Mouse (Mus musculus) gastrocnemius, postnatal 25 days (tissue): Measurements from ENCODE around the gene Tmem88b. TPM values are rescaled to one million over a fixed set of nuclear protein-coding genes. Genes with fewer than 3 reads are reported as not detected.
"Not testable (repeated sequence)": the region's sequence is repeated elsewhere in the genome, so short reads cannot be mapped to it uniquely, and the experiment has no call there.

Experiments
- DNase-seq: peaks from one replicate; pipeline ENCODE4 v3.0.0; 2022
- total RNA-seq, 2 experiments: library from RNA; stranded (reverse); gene quantifications; 1 replicate in 1 of 2; 2 replicates in 1 of 2; pipeline ENCODE4 v1.2.3; 2021

Tmem88b gene
- total RNA-seq, 2 experiments from 2014 or later: 0.88 to 0.92 TPM

DNA sequence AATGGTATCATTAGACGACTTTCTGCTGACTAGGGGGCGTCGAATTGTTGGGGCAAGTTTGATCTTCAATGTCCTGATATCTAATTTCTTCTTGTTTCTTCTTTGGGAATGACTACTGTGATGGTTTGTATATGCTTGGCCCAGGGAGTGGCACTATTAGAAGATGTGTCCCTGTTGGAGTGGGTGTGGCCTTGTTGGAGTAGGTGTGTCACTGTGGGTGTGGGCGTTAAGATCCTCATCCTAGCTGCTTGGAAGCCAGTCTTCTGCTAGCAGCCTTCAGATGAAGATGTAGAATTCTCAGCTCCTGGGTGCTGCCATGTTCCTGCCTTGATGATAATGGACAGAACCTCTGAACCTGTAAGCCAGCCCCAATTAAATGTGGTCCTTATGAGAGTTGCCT is 3.2 kb upstream of the Tmem88b start:
- DNase-seq: not testable (repeated sequence)

DNA sequence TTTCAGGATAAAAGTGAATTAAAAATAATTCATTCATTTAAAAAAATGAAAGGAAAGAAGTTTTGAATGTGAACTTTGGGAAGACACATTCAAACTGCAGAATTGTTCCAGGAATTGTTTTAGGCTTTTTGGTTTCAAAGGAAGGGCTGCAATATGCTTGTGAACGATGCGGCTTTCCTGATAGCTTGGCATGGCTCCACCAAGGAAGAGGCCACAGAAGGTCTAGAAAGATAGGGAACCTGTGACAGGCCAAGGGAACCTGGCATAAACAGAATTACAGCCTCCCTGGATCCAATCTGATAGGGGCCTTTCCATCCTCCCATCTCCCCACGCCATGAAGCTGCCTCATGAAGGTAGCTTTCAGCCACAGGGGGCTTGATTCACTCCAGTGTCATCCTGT is 2.6 kb upstream of the Tmem88b start:
- no peak for DNase-seq

DNA sequence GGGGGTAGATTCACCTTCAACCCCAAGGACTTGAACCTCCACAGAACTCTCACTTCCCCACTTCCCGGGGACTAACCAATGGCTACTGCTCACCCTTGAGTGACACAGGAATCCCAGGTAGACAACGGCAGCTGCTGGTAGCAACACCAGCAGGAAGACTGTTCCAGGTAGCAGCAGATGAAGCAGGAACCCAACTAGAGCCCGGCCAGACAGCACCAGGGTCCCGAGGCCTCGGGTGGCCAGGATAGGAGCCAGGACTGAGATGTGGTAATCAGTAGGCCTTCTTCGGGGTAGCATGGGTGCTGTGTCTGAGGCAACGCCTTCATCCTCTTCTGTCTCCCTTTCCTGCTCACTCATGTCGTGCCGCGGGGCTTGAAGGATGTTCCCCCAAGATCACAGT is 428 bp downstream of the Tmem88b start:
- DNase-seq: no peak

DNA sequence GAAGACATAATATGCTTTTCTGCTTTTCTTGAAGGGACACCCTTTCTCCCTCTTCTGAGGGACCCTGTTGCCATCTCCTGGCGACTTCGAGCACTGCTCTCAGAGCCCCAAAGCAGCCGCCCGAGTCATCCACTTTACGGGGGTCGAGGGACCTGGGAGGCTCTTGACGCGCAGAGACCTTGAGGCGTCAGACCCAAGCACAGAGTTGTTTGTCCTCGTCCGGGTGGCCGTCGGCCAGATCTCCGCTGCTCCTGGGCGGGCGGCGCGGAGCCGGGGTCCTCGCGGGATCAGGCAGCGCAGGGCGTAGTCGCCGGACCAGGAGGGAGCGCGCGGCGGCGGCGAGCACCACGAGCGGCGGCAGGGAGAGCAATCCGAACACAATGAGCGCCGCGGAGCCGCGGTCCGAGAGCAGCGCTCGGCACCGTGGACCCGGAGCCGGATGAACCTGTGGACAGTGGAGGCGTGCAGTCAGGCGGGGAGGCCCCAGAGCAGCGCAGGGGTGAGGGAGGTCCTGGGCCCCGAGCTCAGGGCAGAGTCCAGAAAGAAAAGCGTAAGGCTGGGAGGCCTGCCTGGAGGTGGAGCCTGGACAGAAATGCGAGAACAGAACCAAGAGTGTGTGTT is 1.5 kb downstream of the Tmem88b start:
- peak; percentile 81 for DNase-seq

DNA sequence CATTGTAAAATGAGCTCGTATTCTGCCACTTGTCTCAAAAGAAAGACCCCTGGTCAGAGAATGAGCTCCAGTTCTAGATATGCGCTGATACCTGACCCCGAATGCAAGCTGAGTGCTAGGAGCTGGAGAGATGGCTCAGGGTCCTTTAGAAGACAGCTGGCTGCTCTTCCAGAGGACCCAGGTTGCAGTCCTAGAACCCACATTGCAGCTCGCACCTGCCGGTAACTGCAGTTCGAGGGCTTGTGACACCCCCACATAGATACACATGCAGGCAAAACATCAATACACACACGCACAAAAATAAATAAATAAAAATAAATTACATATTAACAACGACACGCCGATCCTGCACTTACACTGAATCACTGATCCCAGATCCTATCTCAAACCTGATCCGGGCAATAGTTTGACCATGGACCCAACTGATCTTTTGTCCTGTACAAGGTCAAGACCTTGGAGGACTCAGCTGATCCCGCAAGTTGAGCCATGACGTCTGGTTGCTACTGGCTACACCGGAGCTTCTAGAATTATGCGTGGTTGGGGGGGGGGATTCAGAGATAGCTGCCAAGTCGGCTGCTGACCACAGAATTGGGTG is 2.1 kb downstream of the Tmem88b start:
- DNase-seq: no peak

DNA sequence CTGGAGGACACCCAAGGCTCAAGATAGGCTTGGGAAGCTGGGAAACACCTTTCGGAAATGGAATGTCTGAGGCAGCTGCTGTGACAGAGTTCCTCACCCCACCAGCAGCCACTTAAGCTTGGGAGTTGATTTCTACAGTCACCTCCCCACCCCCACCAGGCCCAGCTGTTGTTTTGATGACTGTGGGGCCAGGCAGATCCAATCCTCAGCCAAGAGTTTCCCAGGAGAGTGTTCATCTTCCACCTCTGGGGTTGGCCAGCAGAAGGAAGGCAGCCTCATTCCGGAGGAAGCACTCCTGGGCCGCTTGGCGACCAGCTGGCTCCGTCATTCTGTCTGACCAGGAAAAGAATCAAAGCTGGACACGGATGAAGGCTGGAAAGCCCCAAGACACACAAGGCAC is 4.8 kb downstream of the Tmem88b start:
- DNase-seq: peak; percentile 94

DNA sequence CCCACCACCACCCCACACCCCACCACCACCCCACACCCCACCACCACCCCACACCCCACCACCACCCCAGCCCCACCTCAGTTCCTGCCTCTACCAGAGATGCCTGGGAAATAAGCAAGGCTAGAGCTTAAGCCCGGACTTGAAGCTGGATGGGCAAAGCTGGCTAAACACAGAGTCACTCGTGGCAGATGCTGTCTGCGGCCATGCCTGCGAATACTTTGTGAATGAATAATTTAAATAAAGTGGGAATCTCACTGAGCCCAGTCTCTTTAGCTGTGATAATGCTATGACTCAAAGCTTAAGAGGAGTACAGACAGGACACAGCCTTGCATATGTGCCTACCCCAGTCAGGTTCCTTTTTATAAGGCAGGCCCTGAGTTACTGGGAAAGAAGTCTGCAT is 6.2 kb downstream of the Tmem88b start:
- DNase-seq: no peak

DNA sequence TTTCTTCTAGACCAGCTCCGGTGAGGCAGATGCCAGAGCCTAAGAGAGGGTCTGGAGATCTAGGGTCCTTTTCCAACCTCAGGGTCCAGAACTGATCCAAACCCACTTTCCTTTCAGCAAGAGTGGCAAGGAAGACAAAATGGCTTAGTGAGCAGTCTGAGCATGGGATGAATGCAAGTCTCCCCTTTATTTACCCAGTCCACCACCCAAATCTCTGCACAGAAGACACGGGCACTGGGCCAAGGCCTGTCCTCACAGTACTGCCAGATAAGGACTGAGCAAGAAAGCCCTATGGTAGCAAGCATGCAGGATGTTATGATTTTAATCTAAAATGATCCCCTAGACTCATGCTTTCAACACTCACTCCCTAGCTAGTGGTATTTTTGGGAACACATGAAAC is 7.9 kb downstream of the Tmem88b start:
- no peak for DNase-seq

DNA sequence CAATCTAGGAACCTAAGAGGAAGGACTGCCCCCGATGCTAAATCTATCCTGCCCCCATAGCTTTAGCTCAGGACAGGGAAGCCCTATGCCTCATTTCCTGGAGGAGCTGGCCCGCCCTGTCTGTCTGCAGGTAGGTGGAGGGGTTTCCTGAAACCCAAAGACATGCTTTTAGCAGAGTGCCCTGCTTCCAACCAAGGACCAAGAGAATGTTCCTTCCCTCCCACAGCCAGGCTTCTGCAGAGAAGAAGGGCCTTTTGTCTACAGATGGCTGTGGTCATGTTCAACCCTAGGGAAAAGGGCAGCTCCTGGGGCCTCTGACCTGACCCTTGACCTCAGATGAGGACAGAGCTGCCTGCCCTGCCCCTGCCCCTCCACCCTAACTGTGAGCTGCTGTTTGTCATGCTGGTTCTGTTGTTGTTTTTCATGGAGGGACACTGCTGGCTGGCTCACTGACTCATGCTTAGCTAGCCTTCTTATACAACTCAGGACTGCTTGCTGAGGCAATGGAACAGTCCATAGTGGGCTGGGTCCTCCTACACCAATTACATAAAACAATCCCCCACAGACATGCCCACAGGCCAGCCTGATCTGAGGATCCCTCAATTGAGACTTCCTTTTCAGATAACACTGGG is 8.9 kb downstream of the Tmem88b start:
- DNase-seq: no peak

DNA sequence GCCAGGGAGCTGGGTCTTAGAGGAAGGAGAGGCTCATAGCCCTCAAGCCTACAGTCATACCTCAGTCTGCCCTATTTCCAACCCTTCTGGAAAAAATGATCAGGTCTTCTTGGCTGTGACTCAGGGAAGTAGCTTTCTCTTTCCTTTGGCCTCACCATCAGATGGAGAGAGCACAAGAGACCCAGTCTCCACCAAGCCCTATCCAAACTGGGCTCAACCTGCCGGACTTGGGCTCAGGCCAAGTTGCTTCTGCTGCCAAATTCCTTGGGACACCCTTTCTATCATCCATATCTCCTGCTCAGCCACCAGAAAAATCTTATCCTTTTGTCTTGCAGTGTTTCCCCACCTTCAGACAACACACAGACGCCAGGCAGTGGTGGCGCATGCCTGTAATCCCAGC is 9.8 kb downstream of the Tmem88b start:
- no peak for DNase-seq

DNA sequence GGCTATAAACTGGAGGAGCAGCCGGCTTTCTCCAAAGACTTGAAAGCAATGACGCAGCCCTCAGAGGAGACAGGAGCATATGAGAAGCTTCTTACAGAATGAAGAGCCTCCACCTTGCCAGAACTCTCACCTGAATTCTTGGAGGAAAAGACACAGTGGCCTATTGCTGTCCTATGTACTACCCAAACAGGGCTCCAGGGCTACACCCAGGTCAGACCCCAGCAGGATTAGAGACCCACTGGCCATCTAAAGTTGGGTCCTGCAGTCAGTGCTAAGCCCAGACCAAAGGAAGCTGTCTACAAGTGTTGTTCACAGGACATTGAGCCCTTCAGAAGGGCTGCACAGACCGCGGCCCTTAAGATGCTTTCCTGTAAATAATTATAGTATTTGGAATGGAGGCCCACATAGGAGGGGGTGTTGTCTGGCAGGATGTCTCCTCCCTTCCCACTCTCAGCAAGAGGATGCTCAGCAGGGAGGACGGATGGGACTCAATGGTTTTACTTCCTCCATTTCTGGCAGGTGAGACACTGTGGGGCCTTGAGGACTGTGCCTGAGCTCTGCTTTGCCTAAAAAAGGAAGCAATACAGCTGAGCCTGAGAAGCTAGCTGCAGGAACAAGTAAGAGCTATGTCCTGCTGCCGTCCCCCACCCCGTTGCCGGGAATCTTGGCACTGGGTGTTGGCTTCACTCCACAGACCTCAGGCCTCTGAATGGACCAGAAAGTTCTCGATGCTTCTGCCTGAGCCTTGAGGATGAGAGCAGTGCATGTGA is 10.5 kb downstream of the Tmem88b start:
- peak; percentile 72 for DNase-seq

DNA sequence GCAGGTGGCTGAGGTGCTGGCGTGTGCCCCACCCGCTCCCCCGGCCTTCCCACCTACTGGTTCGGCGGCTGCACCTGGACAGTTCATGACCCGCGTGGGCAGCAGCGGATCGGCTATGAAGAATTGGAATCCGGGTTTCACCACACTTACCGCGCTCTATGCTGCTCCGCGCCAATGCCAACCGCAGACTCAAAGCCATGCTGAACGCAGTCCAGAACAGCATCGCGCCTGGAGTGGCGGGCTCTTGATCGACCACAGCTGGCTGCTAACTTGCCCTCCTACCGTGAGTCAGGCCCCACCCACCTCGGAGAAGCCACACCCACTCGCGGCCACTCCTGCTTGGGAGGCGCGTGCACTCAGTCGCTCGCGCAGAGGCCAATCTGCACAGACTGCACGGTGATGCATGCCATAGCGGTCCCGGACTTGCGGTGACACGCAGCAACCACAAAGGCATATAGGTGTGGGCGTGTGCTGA is 11.4 kb downstream of the Tmem88b start, which contains the start of gene Vwa1:
Gene Vwa1, minus strand, starts transcription at position 419 of the 475 bp plus-strand sequence.
- peak; percentile 87 for DNase-seq

DNA sequence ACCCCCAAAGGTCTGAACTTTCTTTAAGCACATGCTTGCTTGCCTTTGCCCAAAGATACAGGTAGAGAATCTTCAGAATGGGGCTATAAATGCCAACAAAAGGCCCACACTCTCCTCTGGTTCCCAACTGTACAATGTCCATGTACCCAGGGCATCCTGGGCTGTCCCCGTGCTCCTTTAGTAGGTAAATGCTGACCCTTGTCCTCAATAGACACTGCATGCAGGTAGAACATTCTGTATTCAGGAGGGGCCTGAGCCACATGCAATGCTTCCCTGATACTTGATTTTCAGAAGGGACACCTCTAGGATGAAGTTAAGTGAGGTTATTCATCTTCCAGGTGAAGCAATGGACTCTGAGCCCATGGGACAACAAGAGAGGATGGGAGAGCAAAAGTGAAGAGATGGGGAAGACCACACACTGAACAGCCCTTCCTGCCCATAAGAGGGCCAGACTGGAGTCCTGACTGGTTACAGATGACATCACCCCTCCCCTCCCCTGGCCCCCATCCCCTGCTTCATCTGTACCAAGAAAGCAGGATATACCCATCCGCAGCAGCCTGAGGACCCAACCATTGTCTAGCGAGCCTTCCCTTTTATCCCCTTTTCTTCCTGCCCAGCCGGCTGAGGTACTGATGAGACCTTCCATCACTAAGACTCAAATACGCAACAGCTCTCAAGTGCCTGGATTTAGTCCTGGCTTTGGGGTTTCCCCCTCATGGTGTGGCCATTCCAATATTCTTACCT is 12.2 kb downstream of the Tmem88b start:
- DNase-seq: no peak

DNA sequence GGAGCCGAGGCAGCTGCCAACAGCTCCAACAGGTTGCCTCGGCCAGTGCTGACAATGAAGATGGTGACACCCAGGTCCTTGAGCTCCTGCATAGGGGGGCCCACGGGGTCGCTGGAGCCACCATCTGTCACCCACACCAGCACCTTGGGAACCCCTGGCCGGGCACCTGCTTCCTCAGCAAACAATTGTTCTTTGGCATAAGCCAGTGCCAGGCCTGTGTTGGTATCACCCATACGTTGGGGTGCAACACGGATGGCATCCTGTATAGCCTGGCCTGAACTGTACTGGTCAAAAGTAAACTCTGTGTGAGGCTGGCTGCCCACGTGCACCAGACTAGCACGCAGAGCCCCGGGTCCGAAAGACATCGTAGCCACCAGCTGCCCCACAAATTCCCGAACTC is 12.9 kb downstream of the Tmem88b start:
- DNase-seq: no peak

DNA sequence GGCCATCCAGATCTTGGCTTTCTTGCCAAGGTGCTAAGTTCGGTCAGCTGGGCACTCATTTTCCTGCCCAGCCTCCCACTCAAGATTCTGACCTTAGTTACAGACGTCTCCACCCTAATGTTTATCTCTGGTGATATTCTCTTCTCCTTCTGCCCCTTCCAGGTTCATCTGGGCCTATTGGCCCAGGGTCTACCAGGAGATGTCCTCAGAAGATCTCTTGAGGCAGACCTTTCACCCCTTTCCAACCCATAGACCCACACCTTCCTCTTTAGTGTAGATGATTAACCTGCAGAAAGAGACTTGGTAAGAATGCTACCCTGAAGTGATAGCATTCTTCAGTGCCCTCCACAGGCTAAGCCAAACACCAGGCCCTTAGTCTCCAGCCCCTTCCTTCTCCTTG is 14.0 kb downstream of the Tmem88b start:
- DNase-seq: no peak

DNA sequence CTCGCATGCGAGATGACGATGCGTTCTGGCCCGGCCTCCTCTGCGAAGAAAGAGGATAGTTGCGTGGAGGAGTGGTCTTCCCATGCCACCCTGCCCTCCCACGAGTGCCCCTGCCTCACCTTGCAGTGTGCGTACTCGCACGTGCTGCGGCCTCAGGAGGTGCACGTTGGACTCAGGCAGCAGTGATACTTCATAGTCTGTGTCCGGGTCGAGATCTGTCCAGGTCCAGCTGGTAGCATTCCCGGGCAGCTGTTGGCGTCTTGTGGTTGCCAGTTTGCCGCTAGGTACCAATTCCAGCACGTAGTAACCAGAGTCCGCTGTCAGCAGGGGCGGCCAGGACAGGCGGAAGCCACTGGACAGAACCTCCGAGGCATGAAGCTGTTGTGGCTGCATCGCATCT is 15.0 kb downstream of the Tmem88b start:
- DNase-seq: peak; percentile 80

DNA sequence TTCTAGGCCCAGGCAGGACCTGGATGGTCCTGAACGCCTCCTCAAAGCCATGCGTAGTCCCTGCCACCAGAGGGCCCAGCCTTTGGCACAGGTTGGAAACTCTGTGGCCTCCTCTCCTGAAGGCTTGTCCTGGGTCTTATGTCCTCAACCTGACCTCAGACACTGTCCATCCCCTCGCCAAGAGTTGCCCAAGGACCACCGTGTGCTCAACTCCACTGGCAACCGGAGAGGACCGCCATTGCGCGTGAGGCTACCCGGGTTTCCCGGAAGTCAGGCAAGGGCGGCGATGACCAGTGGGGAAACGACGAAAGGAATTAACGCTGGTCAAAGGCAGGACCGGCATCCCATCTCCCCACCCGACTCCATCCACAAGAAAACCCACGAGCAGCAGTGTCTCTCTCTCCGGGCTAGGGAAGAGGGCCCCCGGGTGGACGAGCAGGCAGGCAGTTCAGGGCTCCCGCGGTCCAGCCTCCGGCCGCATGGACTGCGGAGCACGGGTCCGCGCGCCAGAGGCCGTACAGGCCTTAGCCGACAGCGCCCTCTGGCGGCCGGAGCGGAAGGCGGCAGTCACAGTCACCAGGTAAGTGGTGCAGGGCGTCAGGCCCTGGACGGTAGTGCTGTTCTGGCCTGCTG is 15.7 kb downstream of the Tmem88b start:
- DNase-seq: peak; percentile 86

DNA sequence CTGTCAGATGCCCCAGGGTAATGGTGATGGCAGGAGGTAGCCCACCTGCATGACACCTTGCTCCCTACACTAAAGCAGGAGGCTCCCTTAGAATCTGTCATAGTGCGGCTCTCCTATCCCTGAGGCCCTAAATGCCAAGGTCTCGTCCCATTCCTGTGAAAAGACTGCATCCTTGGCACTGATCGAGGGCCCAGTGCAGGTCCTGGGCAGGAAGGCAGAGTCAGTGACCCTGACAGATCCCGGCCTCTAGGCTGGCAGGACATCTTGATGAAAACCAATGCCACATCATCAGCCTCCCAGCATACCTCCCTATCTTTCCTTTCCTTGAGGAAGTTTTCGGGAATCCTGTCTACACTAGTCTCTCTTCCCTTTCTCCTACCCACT is 16.2 kb downstream of the Tmem88b start:
- DNase-seq: no peak

DNA sequence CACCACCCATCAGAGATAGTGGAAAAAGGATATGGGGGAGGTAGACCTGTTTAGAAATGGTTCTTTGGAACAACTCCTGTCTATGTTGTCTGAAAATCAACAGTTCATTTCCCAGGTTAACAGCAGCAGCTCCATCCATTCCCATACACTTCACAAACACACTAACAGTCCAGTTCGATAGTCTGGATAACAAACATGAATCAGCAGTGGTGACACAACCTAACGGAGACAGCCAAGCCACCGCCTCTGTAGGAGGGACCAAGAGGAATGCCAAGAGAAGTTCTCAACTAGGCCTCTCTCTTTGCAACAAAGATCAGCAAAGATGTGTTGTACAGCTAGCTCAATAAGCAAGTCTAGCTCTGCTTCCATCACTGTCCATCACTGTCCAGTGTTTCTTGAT is 23.3 kb downstream of the Tmem88b start:
- no peak for DNase-seq

DNA sequence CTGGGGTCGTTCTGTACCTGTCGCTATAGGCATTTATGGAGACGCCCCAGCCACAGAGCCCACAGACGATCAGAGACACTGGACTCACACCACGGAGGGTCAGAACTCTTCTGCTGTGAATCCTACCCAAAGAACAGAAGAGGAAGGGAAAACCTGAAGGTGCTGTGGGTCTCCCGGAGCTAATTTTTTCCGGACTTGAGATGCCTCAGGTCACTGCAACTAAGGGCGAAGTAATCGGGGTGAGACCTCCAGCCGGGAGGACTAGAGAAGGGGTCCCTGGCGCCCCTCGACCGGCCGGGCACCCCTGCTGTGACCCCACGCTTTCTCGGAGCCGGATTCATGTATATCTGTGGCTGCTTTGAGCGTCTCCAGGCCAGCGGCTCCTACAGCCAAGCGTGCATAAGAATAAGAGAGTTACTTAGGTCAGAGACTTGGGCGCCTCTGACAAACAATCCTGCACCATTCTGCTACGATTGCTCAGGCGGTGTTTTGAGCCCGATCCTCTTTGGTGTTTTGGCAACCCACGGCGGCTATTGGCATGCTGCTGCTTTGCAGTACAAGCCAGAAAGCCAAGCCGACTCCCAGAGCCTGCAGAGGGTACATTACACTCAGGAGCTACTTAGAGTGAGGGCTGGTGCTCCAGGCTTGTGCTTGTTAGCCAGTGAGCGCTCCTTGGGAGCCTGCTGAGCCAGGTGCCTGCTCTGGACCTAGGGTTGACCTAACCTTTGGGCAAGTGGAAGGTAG is 24.1 kb downstream of the Tmem88b start:
- DNase-seq: no peak
